Mouse (Mus musculus) stomach, embryonic 14.5 days (tissue): ENCODE measurements around the gene Rab3il1. TPM values are rescaled to one million over a fixed set of nuclear protein-coding genes. Genes with fewer than 3 reads are reported as not detected.

Source experiments
- ATAC-seq: fragments of 200-750 bp; cut with Nextera tagmentation; 2 replicates; pipeline ENCODE4 v1.8.0; 2017; ENCODE audit warnings: low read depth, moderate TSS enrichment; ENCODE audit not compliant: insufficient number of reproducible peaks, insufficient read depth, low FRiP score
- H3K27ac ChIP-seq: fragments of 300-500 bp; sonication (generic); 2 replicates; pipeline ENCODE4 v1.5.1; 2014; ENCODE audit warnings: mild to moderate bottlenecking, low read length, moderate library complexity, mixed read lengths
- H3K27me3 ChIP-seq: fragments of 300-500 bp; sonication (generic); 2 replicates; pipeline ENCODE4 v1.6.1; 2014; ENCODE audit warnings: low read length, control low read depth, mixed read lengths; ENCODE audit not compliant: control insufficient read depth, insufficient read depth
- H3K36me3 ChIP-seq: fragments of 300-500 bp; sonication (generic); 2 replicates; pipeline ENCODE4 v1.6.1; 2014; ENCODE audit warnings: mild to moderate bottlenecking, control low read depth, low read length, moderate library complexity, mixed read lengths; ENCODE audit not compliant: control insufficient read depth, insufficient read depth
- H3K4me1 ChIP-seq: fragments of 300-500 bp; sonication (generic); 2 replicates; pipeline ENCODE4 v1.6.1; 2014; ENCODE audit warnings: low read length, control low read depth, mixed read lengths; ENCODE audit not compliant: control insufficient read depth, insufficient read depth
- H3K4me2 ChIP-seq: fragments of 300-500 bp; sonication (generic); replicated peaks from 2 replicates; pipeline ENCODE4 v1.6.1; 2014; ENCODE audit warnings: low read depth, low read length, control low read depth
- H3K4me3 ChIP-seq: fragments of 300-500 bp; sonication (generic); 2 replicates; pipeline ENCODE4 v1.5.1; 2014; ENCODE audit warnings: low read depth, low read length, control low read depth
- H3K9ac ChIP-seq: fragments of 300-500 bp; sonication (generic); replicated peaks from 2 replicates; pipeline ENCODE4 v1.6.1; 2014; ENCODE audit warnings: low read depth, mild to moderate bottlenecking, control low read depth, low read length, moderate library complexity, mixed read lengths
- H3K9me3 ChIP-seq: fragments of 300-500 bp; sonication (generic); 2 replicates; pipeline ENCODE4 v1.6.1; 2016; ENCODE audit warnings: low read depth, low read length, control low read depth; ENCODE audit not compliant: control insufficient read depth
- WGBS: fragments of 180-500 bp; shearing (Covaris S2); extraction: QIAGEN DNeasy Blood & Tissue Kit; methylation state at CpG from one replicate; pipeline ENCODE4 v1.1.7; 2014; 5-methylcytosine and 5-hydroxymethylcytosine counted together
- polyA plus RNA-seq: library from polyadenylated mRNA; unstranded; fragments of >200 nt; fragmentation: Nextera tagmentation; extraction: Ambion mirVana; gene quantifications from 2 replicates; pipeline ENCODE4 v1.2.1, GENCODE M21; 2014

Rab3il1 gene
- polyA plus RNA-seq, 1 experiment from 2014 or later, result 28.6 TPM

GRCm38 (mm10) chr19:10066502-10066901, 65.0 kb downstream of the Rab3il1 start:
- Histone ChIP-seq H3K4me1 (no peaks in the 10 kb centered on the region), H3K36me3 (peaks cover 75% of the 10 kb centered on the region), H3K4me3 (no peak overlapping the region), H3K9me3 (no peaks in the 10 kb centered on the region), H3K9ac (no peak overlapping the region), H3K27ac (no peak overlapping the region), H3K4me2 (no peak overlapping the region), H3K27me3 (no peaks in the 10 kb centered on the region)
- ATAC-seq, result no peak
- 92% methylated on average over 3 of the region's 3 CpGs for WGBS

GRCm38 (mm10) chr19:10067701-10068100, 66.2 kb downstream of the Rab3il1 start:
- Histone ChIP-seq H3K9ac (no peak overlapping the region), H3K36me3 (peaks cover 74% of the 10 kb centered on the region), H3K27ac (no peak overlapping the region), H3K4me3 (no peak overlapping the region), H3K4me1 (no peaks in the 10 kb centered on the region), H3K27me3 (no peaks in the 10 kb centered on the region), H3K9me3 (no peaks in the 10 kb centered on the region), H3K4me2 (no peak overlapping the region)
- 88% methylated on average over 7 of the region's 7 CpGs for WGBS
- no peak for ATAC-seq

- Histone ChIP-seq H3K4me1 (no peaks in the 10 kb centered on the region), H3K4me2 (no peak overlapping the region), H3K4me3 (no peak overlapping the region), H3K27ac (no peak overlapping the region), H3K36me3 (peaks cover 72% of the 10 kb centered on the region), H3K27me3 (no peaks in the 10 kb centered on the region), H3K9ac (no peak overlapping the region), H3K9me3 (0 out of 2 replicates have a peak, but pooled peaks cover 2% of the 10 kb centered on the region)
- no peak for ATAC-seq
- 97% methylated on average over 8 of the region's 8 CpGs for WGBS
Measured at GRCm38 (mm10) chr19:10070186-10070980, 68.9 kb downstream of the Rab3il1 start.

- 84% methylated on average over 5 of the region's 5 CpGs for WGBS
- Histone ChIP-seq H3K4me2 (no peak overlapping the region), H3K36me3 (peaks cover 74% of the 10 kb centered on the region), H3K9me3 (0 out of 2 replicates have a peak, but pooled peaks cover 2% of the 10 kb centered on the region), H3K4me1 (no peaks in the 10 kb centered on the region), H3K27me3 (no peaks in the 10 kb centered on the region), H3K27ac (no peak overlapping the region), H3K4me3 (no peak overlapping the region), H3K9ac (no peak overlapping the region)
- ATAC-seq, result no peak
Measured at GRCm38 (mm10) chr19:10071166-10071565, 69.7 kb downstream of the Rab3il1 start.

- no peak for ATAC-seq
- Histone ChIP-seq H3K4me2 (no peak overlapping the region), H3K36me3 (peaks cover 76% of the 10 kb centered on the region), H3K9ac (no peak overlapping the region), H3K9me3 (0 out of 2 replicates have a peak, but pooled peaks cover 2% of the 10 kb centered on the region), H3K27me3 (no peaks in the 10 kb centered on the region), H3K27ac (no peak overlapping the region), H3K4me3 (no peak overlapping the region), H3K4me1 (no peaks in the 10 kb centered on the region)
- 85% methylated on average over 4 of the region's 4 CpGs for WGBS
Measured at GRCm38 (mm10) chr19:10071892-10072291, 70.4 kb downstream of the Rab3il1 start.

- Histone ChIP-seq H3K36me3 (peaks cover 74% of the 10 kb centered on the region), H3K4me2 (no peak overlapping the region), H3K9me3 (0 out of 2 replicates have a peak, but pooled peaks cover 2% of the 10 kb centered on the region), H3K27me3 (no peaks in the 10 kb centered on the region), H3K27ac (no peak overlapping the region), H3K4me3 (no peak overlapping the region), H3K4me1 (no peaks in the 10 kb centered on the region), H3K9ac (no peak overlapping the region)
- 97% methylated on average over 5 of the region's 5 CpGs for WGBS
- ATAC-seq, result no peak
Measured at GRCm38 (mm10) chr19:10073145-10073544, 71.7 kb downstream of the Rab3il1 start.

GRCm38 (mm10) chr19:10078392-10078791, 76.9 kb downstream of the Rab3il1 start:
- Histone ChIP-seq H3K4me1 (no peaks in the 10 kb centered on the region), H3K9me3 (0 out of 2 replicates have a peak, but pooled peaks cover 2% of the 10 kb centered on the region), H3K4me3 (no peak overlapping the region), H3K27ac (no peak overlapping the region), H3K27me3 (no peaks in the 10 kb centered on the region), H3K4me2 (no peak overlapping the region), H3K9ac (no peak overlapping the region), H3K36me3 (peaks cover 88% of the 10 kb centered on the region)
- ATAC-seq, result no peak
- 85% methylated on average over 6 of the region's 6 CpGs for WGBS

GRCm38 (mm10) chr19:10080384-10080783, 78.9 kb downstream of the Rab3il1 start:
- no peaks in the 10 kb centered on the region for H3K4me1 ChIP-seq
- ATAC-seq, result no peak
- no peak overlapping the region for H3K9ac ChIP-seq
- WGBS, result 87% methylated on average over 7 of the region's 7 CpGs
- H3K9me3 ChIP-seq, result no peaks in the 10 kb centered on the region
- no peak overlapping the region for H3K4me3 ChIP-seq
- no peak overlapping the region for H3K4me2 ChIP-seq
- H3K27me3 ChIP-seq, result no peaks in the 10 kb centered on the region
- no peak overlapping the region for H3K27ac ChIP-seq
- H3K36me3 ChIP-seq, result peaks cover 80% of the 10 kb centered on the region
